Mouse (Mus musculus) limb, embryonic 10.5 days (tissue): ENCODE results near the gene Fam76a. TPM values are rescaled to one million over a fixed set of nuclear protein-coding genes. Genes with fewer than 3 reads are reported as not detected.

Source experiments
- DNase-seq: peaks from one replicate; pipeline ENCODE4 v3.0.0-alpha.2; 2017; ENCODE audit warnings: low spot score
- H3K27ac ChIP-seq: fragments of 300-500 bp; sonication (generic); 2 replicates; pipeline ENCODE4 v1.5.1; 2016; ENCODE audit warnings: mild to moderate bottlenecking
- H3K27me3 ChIP-seq: fragments of 300-500 bp; sonication (generic); 2 replicates; pipeline ENCODE4 v1.6.1; 2016; ENCODE audit warnings: low read depth, mild to moderate bottlenecking; ENCODE audit not compliant: poor library complexity, severe bottlenecking
- H3K36me3 ChIP-seq: fragments of 300-500 bp; sonication (generic); 2 replicates; pipeline ENCODE4 v1.6.1; 2016; ENCODE audit warnings: mild to moderate bottlenecking, moderate library complexity
- H3K4me1 ChIP-seq: fragments of 300-500 bp; sonication (generic); 2 replicates; pipeline ENCODE4 v1.6.1; 2016
- H3K4me3 ChIP-seq: fragments of 300-500 bp; sonication (generic); 2 replicates; pipeline ENCODE4 v1.5.1; 2016; ENCODE audit warnings: mild to moderate bottlenecking, moderate library complexity
- H3K9me3 ChIP-seq: fragments of 300-500 bp; sonication (generic); replicated peaks from 2 replicates; pipeline ENCODE4 v1.6.1; 2016; ENCODE audit warnings: mild to moderate bottlenecking
- WGBS: fragments of 180-500 bp; shearing (Covaris S2); methylation state at CpG from one replicate; pipeline ENCODE4 v1.1.7; 2016; 5-methylcytosine and 5-hydroxymethylcytosine counted together
- polyA plus RNA-seq: library from polyadenylated mRNA; unstranded; fragments of >200 nt; fragmentation: Nextera tagmentation; extraction: Ambion mirVana; gene quantifications from 2 replicates; pipeline ENCODE4 v1.2.1, GENCODE M21; 2016

Fam76a gene
- 25.7 and 27.9 TPM in 2 replicates for polyA plus RNA-seq

GRCm38 (mm10) chr4:132922558-132923008, at the start of gene Fam76a:
Gene Fam76a (minus strand): TSS chr4:132922558.
- H3K4me1 ChIP-seq, result peaks cover 24% of the 10 kb centered on the region
- H3K36me3 ChIP-seq, result peaks cover 24% of the 10 kb centered on the region
- peak; percentile 99 for DNase-seq
- peak within 1 kb of the TSS; percentile 85 for H3K27ac ChIP-seq
- under 1% methylated on average over 53 of the region's 53 CpGs for WGBS
- no peaks in the 10 kb centered on the region for H3K9me3 ChIP-seq
- H3K4me3 ChIP-seq, result peak within 1 kb of the TSS; percentile 79
- no peaks in the 10 kb centered on the region for H3K27me3 ChIP-seq

GRCm38 (mm10) chr4:132972101-132972500, 49.7 kb upstream of the Fam76a start:
- Histone ChIP-seq H3K9me3 (no peaks in the 10 kb centered on the region), H3K4me1 (peaks cover 51% of the 10 kb centered on the region), H3K4me3 (no peak overlapping the region), H3K27ac (peak overlapping the region; percentile 30; the same call in 1 of the 2 replicates), H3K36me3 (no peaks in the 10 kb centered on the region), H3K27me3 (peaks cover 54% of the 10 kb centered on the region)
- WGBS, result 66% methylated on average over 3 of the region's 3 CpGs
- DNase-seq, result no peak

- 69% methylated on average over 6 of the region's 6 CpGs for WGBS
- H3K27me3 ChIP-seq, result peaks cover 49% of the 10 kb centered on the region
Observed at GRCm38 (mm10) chr4:132971601-132972000, 49.2 kb upstream of the Fam76a start.

GRCm38 (mm10) chr4:132968105-132968938, 46.0 kb upstream of the Fam76a start:
- Histone ChIP-seq H3K27me3 (peaks cover 19% of the 10 kb centered on the region), H3K27ac (0 out of 2 replicates have a peak overlapping the region, but pooled peaks have one; percentile 9), H3K4me3 (no peak overlapping the region), H3K36me3 (no peaks in the 10 kb centered on the region), H3K9me3 (no peaks in the 10 kb centered on the region), H3K4me1 (peaks cover 34% of the 10 kb centered on the region)
- DNase-seq, result no peak
- 60% methylated on average over 6 of the region's 6 CpGs for WGBS

More at GRCm38 (mm10) chr4:132971601-132972000, 49.2 kb upstream of the Fam76a start:
- Histone ChIP-seq H3K36me3 (no peaks in the 10 kb centered on the region), H3K4me3 (no peak overlapping the region), H3K4me1 (peaks cover 47% of the 10 kb centered on the region), H3K27ac (no peak overlapping the region), H3K9me3 (no peaks in the 10 kb centered on the region)
- DNase-seq, result no peak

GRCm38 (mm10) chr4:132964473-132964872, 42.1 kb upstream of the Fam76a start:
- peaks cover 48% of the 10 kb centered on the region for H3K4me1 ChIP-seq
- no peaks in the 10 kb centered on the region for H3K9me3 ChIP-seq
- WGBS, result 36% methylated on average over 5 of the region's 5 CpGs
- peak overlapping the region; percentile 82 for H3K27ac ChIP-seq
- DNase-seq, result no peak
- H3K4me3 ChIP-seq, result 0 out of 2 replicates have a peak overlapping the region, but pooled peaks have one; percentile 7
- no peaks in the 10 kb centered on the region for H3K36me3 ChIP-seq
- H3K27me3 ChIP-seq, result no peaks in the 10 kb centered on the region

- Histone ChIP-seq H3K9me3 (no peaks in the 10 kb centered on the region), H3K4me3 (no peak overlapping the region), H3K27me3 (no peaks in the 10 kb centered on the region), H3K27ac (peak overlapping the region; percentile 82), H3K4me1 (peaks cover 51% of the 10 kb centered on the region), H3K36me3 (no peaks in the 10 kb centered on the region)
- no peak for DNase-seq
- WGBS, result 41% methylated on average over 3 of the region's 3 CpGs
Observed at GRCm38 (mm10) chr4:132964064-132964463, 41.7 kb upstream of the Fam76a start.

GRCm38 (mm10) chr4:132963436-132963835, 41.1 kb upstream of the Fam76a start:
- H3K9me3 ChIP-seq, result no peaks in the 10 kb centered on the region
- peak overlapping the region; percentile 82 for H3K27ac ChIP-seq
- 41% methylated on average over 2 of the region's 2 CpGs for WGBS
- H3K36me3 ChIP-seq, result no peaks in the 10 kb centered on the region
- no peak overlapping the region for H3K4me3 ChIP-seq
- H3K27me3 ChIP-seq, result no peaks in the 10 kb centered on the region
- peaks cover 56% of the 10 kb centered on the region for H3K4me1 ChIP-seq
- DNase-seq, result no peak

GRCm38 (mm10) chr4:132962628-132963027, 40.3 kb upstream of the Fam76a start:
- Histone ChIP-seq H3K9me3 (no peaks in the 10 kb centered on the region), H3K27me3 (no peaks in the 10 kb centered on the region), H3K36me3 (no peaks in the 10 kb centered on the region), H3K4me1 (peaks cover 54% of the 10 kb centered on the region), H3K4me3 (no peak overlapping the region), H3K27ac (no peak overlapping the region)
- 95% methylated on average over 4 of the region's 4 CpGs for WGBS
- DNase-seq, result no peak

GRCm38 (mm10) chr4:132961866-132962265, 39.5 kb upstream of the Fam76a start:
- no peaks in the 10 kb centered on the region for H3K9me3 ChIP-seq

GRCm38 (mm10) chr4:132960864-132961639, 38.7 kb upstream of the Fam76a start:
- H3K27ac ChIP-seq, result peak overlapping the region; percentile 86
- 64% methylated on average over 13 of the region's 13 CpGs for WGBS
- DNase-seq, result no peak
- H3K9me3 ChIP-seq, result no peaks in the 10 kb centered on the region
- no peaks in the 10 kb centered on the region for H3K36me3 ChIP-seq
- H3K4me3 ChIP-seq, result no peak overlapping the region
- H3K4me1 ChIP-seq, result peaks cover 62% of the 10 kb centered on the region
- no peaks in the 10 kb centered on the region for H3K27me3 ChIP-seq

More at GRCm38 (mm10) chr4:132961866-132962265, 39.5 kb upstream of the Fam76a start:
- H3K27me3 ChIP-seq, result no peaks in the 10 kb centered on the region
- H3K4me1 ChIP-seq, result peaks cover 54% of the 10 kb centered on the region
- H3K36me3 ChIP-seq, result no peaks in the 10 kb centered on the region
- WGBS, result 82% methylated on average over 5 of the region's 5 CpGs
- no peak overlapping the region for H3K4me3 ChIP-seq
- DNase-seq, result no peak
- peak overlapping the region; percentile 86; the same call in 1 of the 2 replicates for H3K27ac ChIP-seq

GRCm38 (mm10) chr4:132960313-132960712, 38.0 kb upstream of the Fam76a start:
- Histone ChIP-seq H3K4me3 (no peak overlapping the region), H3K4me1 (peaks cover 69% of the 10 kb centered on the region), H3K9me3 (no peaks in the 10 kb centered on the region), H3K27me3 (no peaks in the 10 kb centered on the region), H3K36me3 (no peaks in the 10 kb centered on the region), H3K27ac (peak overlapping the region; percentile 86)
- WGBS, result 69% methylated on average over 5 of the region's 5 CpGs
- DNase-seq, result no peak

- DNase-seq, result no peak
- Histone ChIP-seq H3K36me3 (no peaks in the 10 kb centered on the region), H3K9me3 (no peaks in the 10 kb centered on the region), H3K4me3 (no peak overlapping the region), H3K4me1 (peaks cover 71% of the 10 kb centered on the region), H3K27ac (peak overlapping the region; percentile 86), H3K27me3 (no peaks in the 10 kb centered on the region)
- 48% methylated on average over 3 of the region's 3 CpGs for WGBS
Observed at GRCm38 (mm10) chr4:132959679-132960045, 37.3 kb upstream of the Fam76a start.
